Mouse (Mus musculus) MEL (cell line): ENCODE data around the gene Sh3d19. TPM values are rescaled to one million over a fixed set of nuclear protein-coding genes. Genes with fewer than 3 reads are reported as not detected.

Experiments used
- DNase-seq: peaks from one replicate; pipeline ENCODE4 v3.0.0; 2011; ENCODE audit warnings: low read depth, low spot score
- H3K27ac ChIP-seq: 2 replicates; pipeline ENCODE4 v1.5.1; 2012; ENCODE audit warnings: low read depth, mild to moderate bottlenecking, control low read depth, low read length, moderate library complexity; ENCODE audit not compliant: control insufficient read depth
- H3K27me3 ChIP-seq, 2 experiments: fragments of 150-350 bp in 1 of 2; sonication (generic) in 1 of 2; 2 replicates each; pipeline ENCODE4 v1.6.1; 2012; ENCODE audit warnings: low read length in 2 of 2, mild to moderate bottlenecking in 2 of 2, improper control_type of control experiment in 1 of 2, moderate library complexity in 1 of 2; ENCODE audit not compliant: insufficient read depth in 2 of 2, control insufficient read depth in 1 of 2
- H3K36me3 ChIP-seq, 2 experiments: 2 replicates each; pipeline ENCODE4 v1.6.1; 2012 to 2014; ENCODE audit warnings: low read length in 2 of 2, improper control_type of control experiment in 1 of 2, inconsistent platforms in 1 of 2, mild to moderate bottlenecking in 1 of 2; ENCODE audit not compliant: insufficient read depth in 2 of 2, control insufficient read depth in 1 of 2
- H3K4me1 ChIP-seq, 2 experiments: fragments of 150-350 bp in 1 of 2; sonication (generic) in 1 of 2; 2 replicates each; pipeline ENCODE4 v1.6.1; 2012; ENCODE audit warnings: low read length in 2 of 2, improper control_type of control experiment in 1 of 2, mild to moderate bottlenecking in 1 of 2; ENCODE audit not compliant: insufficient read depth in 2 of 2, control insufficient read depth in 1 of 2
- H3K4me3 ChIP-seq, 2 experiments: fragments of 150-350 bp in 1 of 2; sonication (generic) in 1 of 2; 2 replicates each; pipeline ENCODE4 v1.5.1; 2012; ENCODE audit warnings: low read depth in 2 of 2, low read length in 2 of 2, mild to moderate bottlenecking in 2 of 2, moderate library complexity in 2 of 2, control low read depth in 1 of 2, improper control_type of control experiment in 1 of 2; ENCODE audit not compliant: control insufficient read depth in 1 of 2, insufficient read depth in 1 of 2
- H3K79me2 ChIP-seq: 2 replicates; pipeline ENCODE4 v1.6.1; 2012; ENCODE audit warnings: mild to moderate bottlenecking, low read length, moderate library complexity; ENCODE audit not compliant: control insufficient read depth, poor library complexity, insufficient read depth
- H3K9ac ChIP-seq: 2 replicates; pipeline ENCODE4 v1.6.1; 2012; ENCODE audit warnings: low read depth, mild to moderate bottlenecking, control low read depth, low read length, moderate library complexity; ENCODE audit not compliant: control insufficient read depth, poor library complexity, severe bottlenecking
- H3K9me3 ChIP-seq: fragments of 150-350 bp; sonication (generic); replicated peaks from 2 replicates; pipeline ENCODE4 v1.6.1; 2012; ENCODE audit warnings: mild to moderate bottlenecking, low read length, improper control_type of control experiment, moderate library complexity; ENCODE audit not compliant: insufficient read depth
- CTCF ChIP-seq, 3 experiments: IDR thresholded peaks in 2 of 3; conservative IDR thresholded peaks in 1 of 3; 2 replicates each; pipeline ENCODE4 v1.5.1; 2011 to 2012; ENCODE audit warnings: low read length in 3 of 3, low read depth in 2 of 3, mild to moderate bottlenecking in 2 of 3, improper control_type of control experiment in 1 of 3, inconsistent platforms in 1 of 3, mixed read lengths in 1 of 3, moderate library complexity in 1 of 3; ENCODE audit not compliant: control insufficient read depth in 1 of 3, insufficient read depth in 1 of 3, poor library complexity in 1 of 3, severe bottlenecking in 1 of 3
- E2F4 ChIP-seq: IDR thresholded peaks from 2 replicates; pipeline ENCODE4 v1.6.1; 2011; ENCODE audit warnings: low read depth, low read length, improper control_type of control experiment, borderline replicate concordance
- ETS1 ChIP-seq: IDR thresholded peaks from 2 replicates; pipeline ENCODE4 v1.6.1; 2012; ENCODE audit warnings: low read depth, mild to moderate bottlenecking, inconsistent platforms, low read length, improper control_type of control experiment, moderate library complexity
- GABPA ChIP-seq: IDR thresholded peaks from 2 replicates; pipeline ENCODE4 v1.6.1; 2012; ENCODE audit warnings: low read depth, mild to moderate bottlenecking, inconsistent platforms, low read length, improper control_type of control experiment, moderate library complexity
- GATA1 ChIP-seq: IDR thresholded peaks from 2 replicates; pipeline ENCODE4 v1.6.1; 2011; ENCODE audit warnings: low read depth, low read length, improper control_type of control experiment
- KAT2A ChIP-seq: conservative IDR thresholded peaks from 2 replicates; pipeline ENCODE4 v1.6.1; 2012; ENCODE audit warnings: low read depth, low read length, improper control_type of control experiment, inconsistent platforms
- MAFK ChIP-seq: IDR thresholded peaks from 2 replicates; pipeline ENCODE4 v1.6.1; 2011; ENCODE audit warnings: low read depth, mild to moderate bottlenecking, low read length, improper control_type of control experiment, borderline replicate concordance
- MAZ ChIP-seq: IDR thresholded peaks from 2 replicates; pipeline ENCODE4 v1.6.1; 2012; ENCODE audit warnings: low read depth, mild to moderate bottlenecking, inconsistent platforms, low read length, improper control_type of control experiment
- MXI1 ChIP-seq: IDR thresholded peaks from 2 replicates; pipeline ENCODE4 v1.6.1; 2011; ENCODE audit warnings: mild to moderate bottlenecking, low read depth, low read length, improper control_type of control experiment
- MYC ChIP-seq: IDR thresholded peaks from 2 replicates; pipeline ENCODE4 v1.6.1; 2011; ENCODE audit warnings: low read depth, mild to moderate bottlenecking, low read length, improper control_type of control experiment, moderate library complexity
- NELFE ChIP-seq: IDR thresholded peaks from 2 replicates; pipeline ENCODE4 v1.6.1; 2011; ENCODE audit warnings: low read depth, low read length, improper control_type of control experiment
- NRF1 ChIP-seq: IDR thresholded peaks from 2 replicates; pipeline ENCODE4 v1.6.1; 2014; ENCODE audit warnings: low read depth, mild to moderate bottlenecking, inconsistent platforms, low read length, improper control_type of control experiment, moderate library complexity; ENCODE audit not compliant: poor library complexity, insufficient read depth, severe bottlenecking
- POLR2A ChIP-seq, 2 experiments: IDR thresholded peaks; 2 replicates each; pipeline ENCODE4 v1.6.1; 2011 to 2012; ENCODE audit warnings: low read length in 2 of 2, mild to moderate bottlenecking in 2 of 2, control low read depth in 1 of 2, improper control_type of control experiment in 1 of 2, low read depth in 1 of 2, moderate library complexity in 1 of 2; ENCODE audit not compliant: control insufficient read depth in 1 of 2, insufficient read depth in 1 of 2, poor library complexity in 1 of 2
- POLR2AphosphoS5 ChIP-seq: IDR thresholded peaks from 2 replicates; pipeline ENCODE4 v1.6.1; 2012; ENCODE audit warnings: low read depth, borderline replicate concordance, mild to moderate bottlenecking, inconsistent platforms, low read length, moderate library complexity, mixed read lengths
- RCOR1 ChIP-seq: IDR thresholded peaks from 2 replicates; pipeline ENCODE4 v1.6.1; 2012; ENCODE audit warnings: low read depth, mild to moderate bottlenecking, inconsistent platforms, low read length, improper control_type of control experiment
- SIN3A ChIP-seq: IDR thresholded peaks from 2 replicates; pipeline ENCODE4 v1.6.1; 2012; ENCODE audit warnings: low read length, improper control_type of control experiment, inconsistent platforms
- SMC3 ChIP-seq: IDR thresholded peaks from 2 replicates; pipeline ENCODE4 v1.6.1; 2011; ENCODE audit warnings: low read depth, low read length, improper control_type of control experiment
- TBP ChIP-seq: IDR thresholded peaks from 2 replicates; pipeline ENCODE4 v1.8.0; 2011; ENCODE audit warnings: low read depth, low read length, improper control_type of control experiment
- TCF12 ChIP-seq: IDR thresholded peaks from 2 replicates; pipeline ENCODE4 v1.6.1; 2014; ENCODE audit warnings: low read depth, mild to moderate bottlenecking, inconsistent platforms, low read length, improper control_type of control experiment, moderate library complexity
- UBTF ChIP-seq: IDR thresholded peaks from 2 replicates; pipeline ENCODE4 v1.6.1; 2012; ENCODE audit warnings: low read depth, mild to moderate bottlenecking, inconsistent platforms, low read length, improper control_type of control experiment, moderate library complexity, borderline replicate concordance; ENCODE audit not compliant: insufficient read depth
- USF1 ChIP-seq: IDR thresholded peaks from 2 replicates; pipeline ENCODE4 v1.6.1; 2014; ENCODE audit warnings: low read depth, mild to moderate bottlenecking, inconsistent platforms, low read length, improper control_type of control experiment, moderate library complexity
- USF2 ChIP-seq, 2 experiments: IDR thresholded peaks; 2 replicates each; pipeline ENCODE4 v1.6.1; 2011 to 2012; ENCODE audit warnings: improper control_type of control experiment in 2 of 2, low read length in 2 of 2, borderline replicate concordance in 1 of 2, inconsistent platforms in 1 of 2, low read depth in 1 of 2, mild to moderate bottlenecking in 1 of 2; ENCODE audit not compliant: insufficient read depth in 1 of 2
- ZMIZ1 ChIP-seq: IDR thresholded peaks from 2 replicates; pipeline ENCODE4 v1.6.1; 2012; ENCODE audit warnings: low read depth, mild to moderate bottlenecking, inconsistent platforms, low read length, improper control_type of control experiment, moderate library complexity
- ZNF384 ChIP-seq: IDR thresholded peaks from 2 replicates; pipeline ENCODE4 v1.6.1; 2012; ENCODE audit warnings: low read depth, mild to moderate bottlenecking, inconsistent platforms, low read length, improper control_type of control experiment
- polyA plus RNA-seq, 2 experiments: library from polyadenylated mRNA; stranded (reverse) in 1 of 2; unstranded in 1 of 2; fragments of >175 nt in 1 of 2; fragments of >200 nt in 1 of 2; gene quantifications; 2 replicates each; pipeline versions ENCODE4 v1.2.1 to v1.2.4; 2012; ENCODE audit warnings: low replicate concordance in 2 of 2, low read depth in 1 of 2; ENCODE audit not compliant: insufficient read length in 2 of 2, insufficient read depth in 1 of 2, missing spikeins in 1 of 2
- total RNA-seq: library from RNA; depleted of rRNA; stranded (reverse); fragments of 300-350 nt; gene quantifications from 2 replicates; pipeline ENCODE4 v1.2.3, GENCODE M21; 2012

Gene Sh3d19
- total and polyA plus RNA-seq, 3 experiments: 2.2 to 4.8 TPM; not detected in 1

DNA sequence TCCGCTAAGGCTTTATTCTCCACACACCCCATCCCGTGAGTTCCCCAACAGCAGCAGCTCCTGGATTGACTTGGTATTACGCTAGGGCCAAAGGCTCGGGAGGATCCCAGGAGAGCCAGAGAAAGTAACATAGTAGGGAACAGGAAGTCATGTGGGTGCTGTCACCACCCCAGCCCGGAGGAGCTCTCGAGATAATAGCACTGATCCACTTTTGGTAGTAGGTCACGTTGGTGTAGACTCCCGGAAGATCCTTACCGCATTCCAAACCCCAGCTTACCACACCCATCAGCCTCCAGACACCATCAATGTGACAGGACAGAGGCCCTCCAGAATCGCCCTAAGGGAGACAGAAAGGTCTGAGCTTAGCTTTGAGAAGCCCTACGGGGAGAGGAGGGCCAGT is 22.8 kb downstream of the Sh3d19 start:
- no peak for DNase-seq
- TF ChIP-seq SMC3: no peak
- TF ChIP-seq E2F4: no peak
- 0 out of 2 replicates have a peak, but pooled peaks have one; percentile 23 for TF ChIP-seq USF1
- no peak overlapping the region for H3K27ac ChIP-seq
- H3K4me3 ChIP-seq: no peak overlapping the region
- H3K79me2 ChIP-seq: no peaks in the 10 kb centered on the region
- no peaks in the 10 kb centered on the region for H3K27me3 ChIP-seq
- H3K4me1 ChIP-seq: peaks cover 3 to 16% of the 10 kb centered on the region in 2 experiments
- H3K9me3 ChIP-seq: no peaks in the 10 kb centered on the region
- H3K9ac ChIP-seq: no peak overlapping the region
- H3K36me3 ChIP-seq: peaks cover 0 to 12% of the 10 kb centered on the region in 2 experiments; a peak in 2 of 4 replicates

DNA sequence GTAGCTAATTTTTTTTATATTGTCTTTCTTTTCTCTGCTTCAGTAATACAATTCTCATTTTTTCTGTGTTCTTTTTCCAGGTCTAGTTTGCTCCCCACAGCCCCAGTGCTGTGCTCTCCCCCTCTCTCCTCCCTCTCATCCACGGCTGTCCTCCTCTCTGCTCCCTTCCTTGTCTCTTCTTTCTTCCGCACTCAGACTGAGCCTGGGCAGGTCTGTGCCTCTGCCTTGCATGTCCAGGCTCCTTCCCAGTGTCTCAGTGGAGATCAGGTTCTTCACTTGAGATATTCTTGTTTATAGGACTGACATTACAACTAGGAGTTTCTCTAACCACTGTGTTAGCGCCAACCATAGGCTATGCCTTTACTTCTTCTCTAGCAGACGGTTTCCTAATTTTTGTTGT is 23.7 kb downstream of the Sh3d19 start:
- no peak overlapping the region for H3K9ac ChIP-seq

DNA sequence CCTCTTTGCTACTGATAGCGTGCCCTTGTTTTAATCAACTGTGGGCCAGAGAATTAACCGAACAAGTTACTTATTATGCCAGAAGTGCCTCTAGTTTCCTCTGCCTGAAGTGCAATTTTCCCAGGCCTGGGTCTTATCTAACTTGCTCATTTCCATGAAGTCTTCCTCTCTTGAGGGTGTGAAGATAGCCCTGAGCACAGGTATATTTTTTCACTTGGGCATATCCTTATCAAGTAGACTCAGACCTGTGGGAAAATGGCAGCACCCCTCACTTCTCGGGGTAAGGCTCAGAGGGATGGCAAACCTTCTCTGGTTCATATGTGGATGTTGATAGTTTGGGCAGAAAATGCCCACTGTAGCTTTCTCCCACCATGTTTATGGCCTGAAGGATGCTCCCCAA is 30.4 kb downstream of the Sh3d19 start:
- TF ChIP-seq TCF12 (no peak), POLR2AphosphoS5 (no peak), MXI1 (no peak), MYC (no peak), USF2 (IDR thresholded peaks at IDR 0.05; ENCODE audit: borderline replicate concordance in 1 of 2, insufficient read depth in 1 of 2, low read depth in 1 of 2, low read length in 2 of 2) (no peak), USF1 (no peak), NRF1 (no peak), TBP (no peak), KAT2A (no peak), ZMIZ1 (no peak), NELFE (no peak), GABPA (no peak), ETS1 (no peak), SMC3 (no peak), MAFK (no peak), POLR2A (IDR thresholded peaks at IDR 0.05; ENCODE audit: control insufficient read depth in 1 of 2, insufficient read depth in 1 of 2, low read depth in 1 of 2, low read length in 2 of 2, poor library complexity in 1 of 2) (no peak), MAZ (no peak)
- Histone ChIP-seq H3K36me3 (no peaks in the 10 kb centered on the region), H3K4me3 (no peak overlapping the region), H3K9me3 (no peaks in the 10 kb centered on the region), H3K79me2 (no peaks in the 10 kb centered on the region), H3K9ac (no peak overlapping the region), H3K27me3 (no peaks in the 10 kb centered on the region), H3K27ac (no peak overlapping the region), H3K4me1 (no peaks in the 10 kb centered on the region)
- DNase-seq: no peak

More for the DNA sequence above, 23.7 kb downstream of the Sh3d19 start:
- no peak for DNase-seq
- Histone ChIP-seq H3K9me3 (no peaks in the 10 kb centered on the region), H3K4me3 (no peak overlapping the region), H3K79me2 (no peaks in the 10 kb centered on the region)
- no peak for TF ChIP-seq TCF12
- no peak for TF ChIP-seq RCOR1
- no peak for TF ChIP-seq MYC
- TF ChIP-seq NRF1: no peak
- TF ChIP-seq ZMIZ1: no peak
- no peak for TF ChIP-seq POLR2AphosphoS5
- TF ChIP-seq USF1: no peak
- no peak for TF ChIP-seq KAT2A
- TF ChIP-seq ZNF384: no peak
- TF ChIP-seq TBP: no peak
- no peak for TF ChIP-seq CTCF (IDR thresholded peaks at IDR 0.05 in 2 of 3, conservative IDR thresholded peaks at IDR 0.05 in 1 of 3; ENCODE audit: control insufficient read depth in 1 of 3, insufficient read depth in 1 of 3, low read depth in 2 of 3, low read length in 3 of 3, poor library complexity in 1 of 3, severe bottlenecking in 1 of 3)
- TF ChIP-seq GATA1: no peak
- no peak for TF ChIP-seq POLR2A (IDR thresholded peaks at IDR 0.05; ENCODE audit: control insufficient read depth in 1 of 2, insufficient read depth in 1 of 2, low read depth in 1 of 2, low read length in 2 of 2, poor library complexity in 1 of 2)
- TF ChIP-seq UBTF: no peak
- TF ChIP-seq SIN3A: no peak
- no peak for TF ChIP-seq E2F4
- TF ChIP-seq, all 39 proteins: peak for 0
- peaks cover 0 to 12% of the 10 kb centered on the region in 2 experiments; a peak in 2 of 4 replicates for H3K36me3 ChIP-seq
- no peak overlapping the region for H3K27ac ChIP-seq
- no peaks in the 10 kb centered on the region for H3K27me3 ChIP-seq
- peaks cover 3 to 16% of the 10 kb centered on the region in 2 experiments for H3K4me1 ChIP-seq
